Mouse (Mus musculus): ENCODE data around the gene Lingo2. TPM values are rescaled to one million over a fixed set of nuclear protein-coding genes. Genes with fewer than 3 reads are reported as not detected.
"Not testable (repeated sequence)": the region's sequence is repeated elsewhere in the genome, so short reads cannot be mapped to it uniquely, and the experiment has no call there.

Lingo2 gene
- polyA plus RNA-seq, 1 experiment from 2014 or later: 0.61 TPM

GRCm38 (mm10) chr4:35688498-35689240 is 1262.9 kb downstream of the Lingo2 start:
- ATAC-seq (ENCODE audit: insufficient number of reproducible peaks, low FRiP score, low TSS enrichment, low read depth); DNase-seq (ENCODE audit: low spot score); H3K9ac ChIP-seq (ENCODE audit: low read length); H3K4me1 ChIP-seq (ENCODE audit: control insufficient read depth, insufficient read depth, low read length); H3K27me3 ChIP-seq (ENCODE audit: control insufficient read depth, insufficient read depth, low read length); H3K4me3 ChIP-seq (ENCODE audit: low read depth, low read length); H3K9me3 ChIP-seq (ENCODE audit: control insufficient read depth, low read length); H3K27ac ChIP-seq (replicated peaks; ENCODE audit: low read depth, low read length); H3K4me2 ChIP-seq (ENCODE audit: low read depth, severe bottlenecking); H3K36me3 ChIP-seq (ENCODE audit: control insufficient read depth, insufficient read depth, low read length): not testable (repeated sequence)
- WGBS: 93% methylated on average over 5 of the region's 5 CpGs

MicroRNAs encoded within 50 kb of the gene (microRNA counts, 519-probe panel; counts per million panel counts)
- microRNA mmu-miR-873 (777 counts per million, percentile 3 among the panel's probes with 10 or more counts), microRNA mmu-miR-876-3p (not detected), microRNA mmu-miR-876-5p (not detected)

Small RNAs within 50 kb of the gene (microRNA-seq; reads per million reads assigned to microRNA genes)
- gene Mir873a (not detected), gene Mir873b (not detected), gene Mir876 (not detected)

Data from limb, embryonic 11.5 days (tissue).